Mouse (Mus musculus): Measurements from ENCODE around the gene B230104I21Rik. TPM values are rescaled to one million over a fixed set of nuclear protein-coding genes. Genes with fewer than 3 reads are reported as not detected.

B230104I21Rik gene
- polyA plus RNA-seq, 3 experiments from 2014 or later: not detected

- no peak for ATAC-seq
Observed at GRCm38 (mm10) chr4:154394123-154394722, 58.3 kb downstream of the B230104I21Rik start.

- ATAC-seq: no peak
Observed at GRCm38 (mm10) chr4:154396652-154397301, 60.9 kb downstream of the B230104I21Rik start.

Other genes with a start within 250 kb of the B230104I21Rik start
- gene Trp73, start 195.9 kb upstream of the B230104I21Rik start, polyA plus RNA-seq (2017; shearing (Covaris generic)): under 1 TPM in 1 of 3 experiments, not detected in 2; 0.34 TPM
- 10 to 100 TPM; 24.9 to 35.1 (median 30.7) TPM for gene Wrap73, start 193.8 kb upstream of the B230104I21Rik start, polyA plus RNA-seq (2017; shearing (Covaris generic))
- 10 to 100 TPM; 21.9 to 30.4 (median 25.3) TPM for gene Tprgl, start 175.5 kb upstream of the B230104I21Rik start, polyA plus RNA-seq (2017; shearing (Covaris generic))
- gene Megf6, start 165.4 kb upstream of the B230104I21Rik start, polyA plus RNA-seq (2017; shearing (Covaris generic)): not detected
- 1 to 10 TPM in 2 of 3 experiments, under 1 TPM in 1; 0.38 to 8.2 (median 5.6) TPM for gene Arhgef16, start 34.5 kb upstream of the B230104I21Rik start, polyA plus RNA-seq (2017; shearing (Covaris generic))

All from inflammation-experienced regulatory T-cells, adult 6 months (primary cell).